Mouse (Mus musculus) gastrocnemius, adult 18-20 months (tissue): ENCODE data around the gene Phtf2. TPM values are rescaled to one million over a fixed set of nuclear protein-coding genes. Genes with fewer than 3 reads are reported as not detected.
"Not testable (repeated sequence)": the region's sequence is repeated elsewhere in the genome, so short reads cannot be mapped to it uniquely, and the experiment has no call there.

Source experiments
- DNase-seq: peaks from one replicate; pipeline ENCODE4 v3.0.0; 2021; ENCODE audit warnings: low spot score
- total RNA-seq, 2 experiments: library from RNA; stranded (reverse); gene quantifications; 2 replicates each; pipeline ENCODE4 v1.2.3; 2021

Phtf2 gene
- total RNA-seq, 2 experiments from 2014 or later = 162 to 166 TPM

GRCm38 (mm10) chr5:20778274-20778984 lies 103.5 kb downstream of the Phtf2 start:
- DNase-seq = no peak

GRCm38 (mm10) chr5:20773341-20773740 lies 108.6 kb downstream of the Phtf2 start:
- DNase-seq = peak; percentile 56

GRCm38 (mm10) chr5:20765365-20765920 lies 116.5 kb downstream of the Phtf2 start:
- peak; percentile 73 for DNase-seq

- not testable (repeated sequence) for DNase-seq
Measured at GRCm38 (mm10) chr5:20762441-20762840, 119.5 kb downstream of the Phtf2 start.

GRCm38 (mm10) chr5:20760368-20761162 lies 121.4 kb downstream of the Phtf2 start:
- no peak for DNase-seq

GRCm38 (mm10) chr5:20759771-20760170 lies 122.2 kb downstream of the Phtf2 start:
- DNase-seq = peak; percentile 56

GRCm38 (mm10) chr5:20753963-20754362 lies 128.0 kb downstream of the Phtf2 start:
- no peak for DNase-seq

GRCm38 (mm10) chr5:20753096-20753495 lies 128.8 kb downstream of the Phtf2 start:
- no peak for DNase-seq

GRCm38 (mm10) chr5:20751696-20752095 lies 130.2 kb downstream of the Phtf2 start:
- peak; percentile 20 for DNase-seq

GRCm38 (mm10) chr5:20751000-20751399 lies 130.9 kb downstream of the Phtf2 start:
- no peak for DNase-seq

GRCm38 (mm10) chr5:20749535-20749934 lies 132.4 kb downstream of the Phtf2 start:
- DNase-seq = no peak

- no peak for DNase-seq
Measured at GRCm38 (mm10) chr5:20748856-20749255, 133.1 kb downstream of the Phtf2 start.

GRCm38 (mm10) chr5:20748142-20748541 lies 133.8 kb downstream of the Phtf2 start:
- DNase-seq = no peak

- DNase-seq = no peak
Measured at GRCm38 (mm10) chr5:20741936-20742335, 140.0 kb downstream of the Phtf2 start.

- no peak for DNase-seq
Measured at GRCm38 (mm10) chr5:20741193-20741592, 140.7 kb downstream of the Phtf2 start.

- no peak for DNase-seq
Measured at GRCm38 (mm10) chr5:20738795-20739194, 143.1 kb downstream of the Phtf2 start.

- DNase-seq = not testable (repeated sequence)
Measured at GRCm38 (mm10) chr5:20723226-20723625, 158.7 kb downstream of the Phtf2 start.

- peak; percentile 83 for DNase-seq
Measured at GRCm38 (mm10) chr5:20720201-20720900, 161.6 kb downstream of the Phtf2 start.

- DNase-seq = not testable (repeated sequence)
Measured at GRCm38 (mm10) chr5:20715980-20716379, 165.9 kb downstream of the Phtf2 start.

GRCm38 (mm10) chr5:20714619-20715018 lies 167.3 kb downstream of the Phtf2 start:
- not testable (repeated sequence) for DNase-seq

- DNase-seq = not testable (repeated sequence)
Measured at GRCm38 (mm10) chr5:20710845-20711244, 171.1 kb downstream of the Phtf2 start.
